Mouse (Mus musculus) midbrain, postnatal 0 days (tissue): ENCODE results near the gene Gm156. TPM values are rescaled to one million over a fixed set of nuclear protein-coding genes. Genes with fewer than 3 reads are reported as not detected.

Experiments
- ATAC-seq: fragments of 200-750 bp; cut with Nextera tagmentation; 2 replicates; pipeline ENCODE4 v1.8.0; 2017; ENCODE audit warnings: moderate number of reproducible peaks, mild to moderate bottlenecking, moderate TSS enrichment, moderate library complexity; ENCODE audit not compliant: low FRiP score
- DNase-seq: peaks from one replicate; pipeline ENCODE4 v3.0.0-alpha.2; 2015; ENCODE audit warnings: low spot score
- H3K27ac ChIP-seq: fragments of 300-500 bp; sonication (generic); 2 replicates; pipeline ENCODE4 v1.5.1; 2014; ENCODE audit warnings: low read depth, mild to moderate bottlenecking, low read length, mixed read lengths
- H3K27me3 ChIP-seq: fragments of 300-500 bp; sonication (generic); 2 replicates; pipeline ENCODE4 v1.6.1; 2014; ENCODE audit warnings: low read length, control low read depth, mixed read lengths; ENCODE audit not compliant: insufficient read depth
- H3K36me3 ChIP-seq: fragments of 300-500 bp; sonication (generic); 2 replicates; pipeline ENCODE4 v1.6.1; 2014; ENCODE audit warnings: low read length, control low read depth, mixed read lengths; ENCODE audit not compliant: insufficient read depth
- H3K4me1 ChIP-seq: fragments of 300-500 bp; sonication (generic); 2 replicates; pipeline ENCODE4 v1.6.1; 2014; ENCODE audit warnings: mild to moderate bottlenecking, control low read depth, antibody characterized with exemption, low read length, mixed read lengths; ENCODE audit not compliant: insufficient read depth
- H3K4me2 ChIP-seq: fragments of 300-500 bp; sonication (generic); 2 replicates; pipeline ENCODE4 v1.6.1; 2014; ENCODE audit warnings: low read depth, mild to moderate bottlenecking, low read length, mixed read lengths; ENCODE audit not compliant: poor library complexity, severe bottlenecking
- H3K4me3 ChIP-seq: fragments of 300-500 bp; sonication (generic); 2 replicates; pipeline ENCODE4 v1.5.1; 2014; ENCODE audit warnings: low read depth, mild to moderate bottlenecking, low read length, moderate library complexity
- H3K9ac ChIP-seq: fragments of 300-500 bp; sonication (generic); replicated peaks from 2 replicates; pipeline ENCODE4 v1.6.1; 2014; ENCODE audit warnings: mild to moderate bottlenecking, low read length, moderate library complexity, mixed read lengths; ENCODE audit not compliant: poor library complexity, severe bottlenecking
- H3K9me3 ChIP-seq: fragments of 300-500 bp; sonication (generic); 2 replicates; pipeline ENCODE4 v1.6.1; 2016; ENCODE audit warnings: low read length, control low read depth
- CTCF ChIP-seq: IDR thresholded peaks from 2 replicates; pipeline ENCODE4 v1.5.1; 2016; ENCODE audit warnings: antibody characterized with exemption, mild to moderate bottlenecking
- WGBS: fragments of 180-500 bp; shearing (Covaris S2); extraction: QIAGEN DNeasy Blood & Tissue Kit; methylation state at CpG from one replicate; pipeline ENCODE4 v1.1.7; 2014; 5-methylcytosine and 5-hydroxymethylcytosine counted together
- polyA plus RNA-seq: library from polyadenylated mRNA; unstranded; fragments of >200 nt; fragmentation: Nextera tagmentation; extraction: Ambion mirVana; gene quantifications from 2 replicates; pipeline ENCODE4 v1.2.1, GENCODE M21; 2015
- total RNA-seq: library from RNA; depleted of rRNA; stranded (reverse); fragments of >200 nt; gene quantifications from 2 replicates; pipeline ENCODE4 v1.2.3, GENCODE M21; 2014; rRNA removed

Gm156 gene
- total and polyA plus RNA-seq, 2 experiments from 2014 or later: not detected

DNA sequence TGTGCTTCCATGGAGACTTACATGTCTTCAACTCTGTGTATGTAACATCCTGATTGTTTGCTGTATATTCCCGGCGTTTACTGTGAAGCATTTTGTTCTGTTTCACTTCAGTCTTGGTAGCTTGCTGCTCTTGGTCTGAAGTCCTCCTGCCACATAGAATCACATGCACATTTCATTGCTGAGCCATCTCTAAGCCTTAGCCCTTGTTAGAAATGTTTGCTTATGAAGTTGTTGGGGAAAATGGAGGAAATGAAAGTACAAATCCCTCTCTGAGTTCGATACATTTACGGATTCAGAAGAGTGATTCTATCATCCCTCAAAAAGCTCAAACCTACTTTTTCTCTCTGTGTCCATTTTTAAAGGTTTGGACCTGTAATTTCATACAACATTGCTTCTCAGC lies 67.0 kb downstream of the Gm156 start, which contains the start of gene Klri1:
Gene Klri1, minus strand, starts transcription at position 101 of the 400 bp plus-strand sequence.
- Histone ChIP-seq H3K27me3 (no peaks in the 10 kb centered on the region), H3K4me2 (no peak within 1 kb of the TSS), H3K36me3 (no peaks in the 10 kb centered on the region), H3K4me1 (no peaks in the 10 kb centered on the region), H3K9me3 (no peaks in the 10 kb centered on the region), H3K4me3 (no peak within 1 kb of the TSS), H3K27ac (no peak within 1 kb of the TSS), H3K9ac (no peak within 1 kb of the TSS)
- TF ChIP-seq CTCF: no peak
- WGBS: 88% methylated on average over 4 of the region's 4 CpGs
- no peak for ATAC-seq
- no peak for DNase-seq

Other genes with a start within 250 kb of the Gm156 start
- 0.24 TPM in 1 of 2 replicates, not detected in the other for gene Klre1, start 206.4 kb downstream of the Gm156 start, total RNA-seq
- gene Klre1, start 206.4 kb downstream of the Gm156 start, polyA plus RNA-seq: 0.15 and 0.34 TPM in 2 replicates
- gene Klrd1, start 192.5 kb downstream of the Gm156 start, total RNA-seq: not detected in 2 replicates
- not detected in 2 replicates for gene Klrd1, start 192.5 kb downstream of the Gm156 start, polyA plus RNA-seq
- gene Klrk1, start 160.4 kb downstream of the Gm156 start, total RNA-seq: not detected in 2 replicates
- gene Klrk1, start 160.4 kb downstream of the Gm156 start, polyA plus RNA-seq: 0.07 TPM in 1 of 2 replicates, not detected in the other
- not detected in 2 replicates for gene Klrc3, start 140.9 kb downstream of the Gm156 start, total RNA-seq
- not detected in 2 replicates for gene Klrc3, start 140.9 kb downstream of the Gm156 start, polyA plus RNA-seq
- not detected in 2 replicates for gene Klrc2, start 123.6 kb downstream of the Gm156 start, total RNA-seq
- not detected in 2 replicates for gene Klrc2, start 123.6 kb downstream of the Gm156 start, polyA plus RNA-seq
- not detected in 2 replicates for gene Klrc1, start 105.3 kb downstream of the Gm156 start, total RNA-seq
- not detected in 2 replicates for gene Klrc1, start 105.3 kb downstream of the Gm156 start, polyA plus RNA-seq
- gene Klri1, start 67.1 kb downstream of the Gm156 start, total RNA-seq: not detected in 2 replicates
- not detected in 2 replicates for gene Klri1, start 67.1 kb downstream of the Gm156 start, polyA plus RNA-seq
- gene Klri2, start 43.8 kb downstream of the Gm156 start, total RNA-seq: 0.14 TPM in 1 of 2 replicates, not detected in the other
- 0.04 TPM in 1 of 2 replicates, not detected in the other for gene Klri2, start 43.8 kb downstream of the Gm156 start, polyA plus RNA-seq
- gene Gm17631, start 78.4 kb upstream of the Gm156 start, total RNA-seq: not detected in 2 replicates
- gene Gm17631, start 78.4 kb upstream of the Gm156 start, polyA plus RNA-seq: not detected in 2 replicates
- gene Klra17, start 92.4 kb upstream of the Gm156 start, total RNA-seq: not detected in 2 replicates
- gene Klra17, start 92.4 kb upstream of the Gm156 start, polyA plus RNA-seq: not detected in 2 replicates
- not detected in 2 replicates for gene Klra5, start 133.4 kb upstream of the Gm156 start, total RNA-seq
- not detected in 2 replicates for gene Klra5, start 133.4 kb upstream of the Gm156 start, polyA plus RNA-seq
- gene Klra6, start 242.7 kb upstream of the Gm156 start, total RNA-seq: not detected in 2 replicates
- not detected in 2 replicates for gene Klra6, start 242.7 kb upstream of the Gm156 start, polyA plus RNA-seq